Mouse (Mus musculus): Measurements from ENCODE around the gene Mrgprh. TPM values are rescaled to one million over a fixed set of nuclear protein-coding genes. Genes with fewer than 3 reads are reported as not detected.
A peak's percentile ranks its signal among the peaks of the same experiment; 100 is the strongest.
"Not testable (repeated sequence)": the region's sequence is repeated elsewhere in the genome, so short reads cannot be mapped to it uniquely, and the experiment has no call there.

Gene Mrgprh
- total RNA-seq, 2 experiments from 2014 or later: not detected

DNA sequence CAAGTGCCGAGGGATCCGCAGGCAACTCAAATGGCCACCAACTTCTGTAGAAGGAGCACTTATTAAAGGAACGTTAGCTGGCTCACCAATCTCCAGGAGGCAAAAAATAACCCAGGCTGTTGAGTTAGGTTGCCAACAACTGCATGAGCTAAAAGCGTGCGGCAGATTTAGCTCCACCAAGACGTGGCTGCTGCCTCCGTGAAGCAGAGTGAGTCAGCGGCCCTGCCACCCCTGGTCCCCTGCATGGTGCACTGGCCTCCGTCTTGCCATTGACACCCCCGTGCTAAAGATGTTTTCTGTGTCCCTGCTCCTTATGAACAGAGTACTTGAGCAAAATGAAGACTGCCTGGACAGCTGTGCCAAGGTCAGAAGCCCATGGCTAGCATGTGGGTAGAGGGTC lies 9.0 kb upstream of the Mrgprh start:
- DNase-seq: no peak
- intact Hi-C loops (cut with DNase I): no loop called here

DNA sequence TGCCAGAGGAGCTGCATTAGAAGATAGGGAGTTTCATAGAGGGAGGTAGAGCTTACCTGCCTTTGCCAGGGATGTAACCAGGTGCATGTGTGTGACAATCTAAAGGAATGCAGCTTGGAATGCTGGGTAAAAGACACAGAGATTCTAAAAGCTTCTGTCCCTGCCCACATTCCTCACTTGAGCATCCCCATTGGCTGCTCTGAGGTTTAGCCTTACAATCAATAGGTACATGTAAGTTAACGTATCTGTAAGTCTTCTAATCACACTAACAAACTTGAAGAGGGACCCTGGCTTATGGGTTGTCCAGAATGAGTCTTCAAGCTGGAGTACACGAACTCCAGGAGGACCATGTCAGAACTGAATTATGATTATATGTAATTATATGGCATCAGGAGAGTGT lies 7.8 kb upstream of the Mrgprh start, which contains the start of gene Mas1:
Gene Mas1 (minus strand): TSS at position 101 of the 400 bp plus-strand sequence.
- no peak for DNase-seq
- intact Hi-C loops (cut with DNase I): no loop called here

DNA sequence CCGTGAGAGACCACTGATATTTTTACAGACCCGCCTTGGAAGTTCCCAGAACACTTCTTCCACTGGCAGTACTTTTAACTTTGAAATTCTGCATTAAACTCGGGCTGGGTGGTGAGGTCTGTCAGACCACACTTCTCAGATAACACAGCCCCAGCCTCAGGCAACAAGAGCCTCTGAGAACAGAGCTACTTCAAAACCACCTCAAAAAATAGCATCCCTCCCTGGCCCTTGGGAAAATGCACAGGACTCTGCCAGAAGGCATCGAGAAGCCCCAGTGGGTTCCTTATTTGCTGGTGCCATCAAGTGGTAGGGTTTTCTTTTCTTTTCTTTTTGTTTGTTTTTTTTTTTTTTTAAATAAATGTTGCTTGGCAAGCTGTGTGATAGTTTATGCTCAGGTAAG lies 7.2 kb upstream of the Mrgprh start:
- intact Hi-C loops (cut with DNase I): no loop called here
- no peak for DNase-seq

DNA sequence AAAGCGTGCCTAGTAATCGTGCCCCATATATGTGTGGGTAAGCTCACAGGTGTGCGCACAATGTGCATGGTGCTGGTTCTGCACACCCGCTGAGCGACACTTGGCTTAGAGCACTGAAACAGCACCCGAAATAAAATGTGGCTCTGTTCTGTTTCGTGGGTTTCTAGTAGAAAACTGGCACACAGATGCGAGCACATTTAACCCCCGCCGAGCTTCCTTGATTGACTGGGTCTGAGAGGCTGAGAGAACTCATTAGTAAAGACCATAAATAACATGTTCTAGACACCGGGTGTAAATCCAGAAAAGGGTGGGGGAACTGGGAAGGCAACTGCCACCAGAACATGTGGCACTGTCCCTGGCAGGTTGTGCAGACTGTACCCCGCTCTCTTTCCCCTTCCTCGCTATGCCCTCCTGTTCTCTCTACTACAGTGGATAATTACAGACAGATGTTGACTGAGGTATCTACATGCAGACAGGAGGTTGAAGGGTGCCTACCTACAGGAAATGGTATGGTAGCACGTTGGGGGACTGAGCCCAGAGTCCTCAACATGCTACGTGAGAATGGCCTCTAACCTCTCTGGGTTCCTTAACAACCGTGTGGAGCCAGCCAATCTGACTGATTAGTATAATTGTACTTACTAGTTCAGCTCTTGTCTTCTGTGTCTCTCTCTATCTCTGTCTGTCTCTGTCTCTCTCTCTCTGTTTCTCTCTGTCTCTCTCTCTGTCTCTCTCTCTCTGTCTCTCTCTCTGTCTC lies 3.4 kb upstream of the Mrgprh start:
- intact Hi-C loops (cut with DNase I): no loop called here
- DNase-seq: no peak

DNA sequence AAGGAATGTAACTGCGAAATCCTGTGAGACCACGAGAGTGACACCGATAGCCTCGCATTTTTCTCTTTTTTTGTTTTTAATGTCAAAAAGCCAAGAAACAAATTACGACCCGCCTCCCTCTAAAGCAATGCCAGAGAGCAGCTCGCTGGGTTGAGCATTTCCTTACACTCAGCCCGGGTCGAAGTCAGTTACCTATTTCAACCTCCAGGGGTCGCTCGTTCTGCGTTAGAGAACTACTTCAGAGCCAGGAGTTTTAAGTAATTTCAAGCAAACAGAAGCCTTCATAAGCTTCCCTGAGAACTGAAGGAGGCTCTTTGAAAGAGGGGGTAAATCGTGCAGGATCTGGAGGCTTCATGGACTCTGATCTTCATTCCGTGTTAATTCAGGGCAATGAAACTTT lies 4.3 kb downstream of the Mrgprh start:
- intact Hi-C loops (cut with DNase I): no loop called here
- peak; percentile 74 for DNase-seq

DNA sequence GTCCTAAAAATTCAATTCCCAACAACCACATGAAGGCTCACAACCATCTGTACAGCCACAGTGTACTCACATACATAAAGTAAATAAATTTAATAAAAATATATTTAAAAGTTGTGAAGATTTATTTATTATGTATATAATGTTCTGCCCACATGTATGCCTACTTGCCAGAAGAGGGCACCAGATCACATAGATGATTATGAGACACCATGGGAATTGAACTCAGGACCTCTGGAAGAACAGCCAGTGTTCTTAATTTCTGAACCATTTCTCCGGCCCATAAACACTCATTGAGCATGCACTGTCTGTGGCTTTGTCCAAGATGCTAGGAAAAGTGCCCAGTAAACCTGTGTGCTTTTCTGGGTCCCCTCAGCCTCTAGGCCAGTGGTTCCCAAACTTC lies 5.4 kb downstream of the Mrgprh start:
- intact Hi-C loops (cut with DNase I): no loop called here
- DNase-seq: no peak

DNA sequence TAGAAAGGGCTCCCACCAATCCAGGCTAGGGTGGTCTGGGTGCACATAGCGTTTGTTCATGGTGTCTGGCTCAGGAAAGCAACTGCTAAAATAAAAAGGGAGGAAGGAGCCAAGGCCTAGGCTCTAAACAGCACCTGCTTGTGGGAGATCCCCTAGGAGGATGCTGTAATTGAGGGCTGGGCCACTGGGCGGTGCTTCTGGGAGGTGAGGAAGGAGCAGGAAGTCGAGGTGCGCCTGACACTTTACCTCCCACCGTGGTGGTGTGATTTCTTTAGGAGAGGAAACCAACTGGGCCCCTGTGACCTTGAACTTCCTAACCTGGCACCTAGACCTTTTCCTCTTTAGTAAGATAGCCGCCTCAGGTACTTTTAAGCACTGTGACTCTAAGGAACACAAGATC lies 10.8 kb downstream of the Mrgprh start:
- DNase-seq: no peak

DNA sequence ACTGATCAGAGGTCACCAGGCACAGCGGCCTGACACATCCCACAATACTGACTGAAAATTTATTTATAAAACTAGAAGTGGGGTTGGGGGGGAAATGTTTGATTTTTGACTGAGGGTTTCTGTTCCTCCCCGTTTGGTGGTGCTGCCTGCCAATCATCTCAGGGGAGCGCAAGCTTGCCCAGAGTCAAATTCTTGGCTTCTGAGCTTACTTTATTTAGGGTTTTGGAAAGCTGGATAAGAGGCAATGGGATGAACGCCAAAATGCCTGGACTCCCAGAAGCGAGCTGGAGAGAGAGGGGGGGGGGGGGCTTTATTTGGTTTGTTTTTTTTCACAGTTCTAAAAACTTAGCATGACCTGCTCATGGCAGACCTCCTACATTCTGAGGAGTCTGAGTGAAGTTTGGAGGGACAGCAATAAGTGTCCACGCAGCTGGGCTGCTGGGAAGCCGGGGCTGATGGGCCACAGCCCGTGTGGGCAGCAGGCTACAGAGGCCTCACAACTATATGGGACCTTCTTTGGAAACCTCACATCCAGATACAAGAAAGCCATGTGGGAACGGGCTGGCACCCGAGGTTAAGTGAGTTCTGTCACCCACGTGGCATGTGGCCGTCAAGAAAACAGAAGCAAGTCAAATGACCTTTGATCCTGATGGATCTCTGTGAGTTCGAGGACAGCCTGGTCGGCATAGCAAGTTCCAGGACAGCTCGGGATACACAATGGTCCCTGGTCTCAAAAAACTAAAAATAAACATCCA lies 11.4 kb downstream of the Mrgprh start:
- DNase-seq: peak; percentile 18
- intact Hi-C loops (cut with DNase I): no loop called here

More for the DNA sequence above, 10.8 kb downstream of the Mrgprh start:
- intact Hi-C loops (cut with DNase I): no loop called here

DNA sequence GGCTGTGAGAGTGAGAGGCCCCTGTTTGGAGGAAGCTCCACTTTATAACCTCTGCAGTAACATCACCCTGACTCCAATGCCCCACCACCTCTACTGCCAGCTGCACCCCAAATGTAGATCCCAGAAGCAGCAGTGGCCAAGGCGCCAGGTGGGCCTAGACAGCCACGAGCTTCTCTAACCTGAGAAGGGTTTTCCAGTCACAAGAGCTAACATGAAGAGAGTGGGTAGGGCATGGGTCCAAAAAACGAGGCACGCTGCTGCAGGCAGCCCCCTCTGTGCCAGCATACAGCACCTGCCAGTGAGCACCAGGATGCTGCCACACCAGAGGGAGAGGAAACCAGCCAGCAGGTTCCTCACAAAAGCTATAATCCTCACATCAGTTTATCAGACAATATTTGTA lies 15.2 kb downstream of the Mrgprh start:
- DNase-seq: peak; percentile 36
- intact Hi-C loops (cut with DNase I): no loop called here

DNA sequence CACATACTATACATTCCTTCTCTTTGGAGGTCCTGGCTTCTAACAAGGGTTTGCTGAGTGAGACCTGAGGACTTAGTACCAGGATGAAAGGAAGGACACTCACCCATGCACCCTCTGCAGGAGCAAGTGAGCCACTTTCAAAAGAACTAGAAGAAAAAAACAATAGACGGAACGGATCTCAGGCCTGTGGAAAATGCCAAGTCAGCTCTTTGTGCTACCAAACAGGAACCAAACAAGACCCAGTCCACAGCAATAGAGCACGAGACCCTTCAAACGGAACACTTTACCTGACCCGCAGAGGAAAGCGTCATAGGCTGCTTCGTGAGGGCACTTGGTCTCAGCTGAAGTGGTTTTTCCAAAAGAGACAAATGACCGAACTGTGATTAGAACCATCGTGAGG lies 16.2 kb downstream of the Mrgprh start:
- intact Hi-C loops (cut with DNase I): no loop called here
- DNase-seq: no peak

DNA sequence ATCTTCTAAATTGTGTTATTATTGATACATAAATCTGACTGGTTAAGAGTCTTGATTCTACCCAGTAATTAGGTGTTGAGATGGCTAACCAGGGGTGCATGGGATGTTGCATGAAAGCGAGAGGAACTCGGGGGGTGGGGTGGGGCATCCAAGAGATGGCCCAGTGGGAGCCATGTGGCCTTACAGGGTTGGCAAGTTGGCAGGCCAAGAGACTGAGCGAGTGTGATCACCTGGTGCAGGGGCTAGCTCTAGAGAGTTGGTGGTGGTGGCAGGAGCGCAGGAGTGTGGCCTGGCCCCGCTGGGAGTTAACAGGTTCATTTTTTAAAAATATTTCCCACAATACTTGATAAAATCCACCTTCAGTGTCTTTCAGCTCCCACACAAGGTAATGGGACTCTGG lies 21.8 kb downstream of the Mrgprh start:
- intact Hi-C loops (cut with DNase I): no loop called here

DNA sequence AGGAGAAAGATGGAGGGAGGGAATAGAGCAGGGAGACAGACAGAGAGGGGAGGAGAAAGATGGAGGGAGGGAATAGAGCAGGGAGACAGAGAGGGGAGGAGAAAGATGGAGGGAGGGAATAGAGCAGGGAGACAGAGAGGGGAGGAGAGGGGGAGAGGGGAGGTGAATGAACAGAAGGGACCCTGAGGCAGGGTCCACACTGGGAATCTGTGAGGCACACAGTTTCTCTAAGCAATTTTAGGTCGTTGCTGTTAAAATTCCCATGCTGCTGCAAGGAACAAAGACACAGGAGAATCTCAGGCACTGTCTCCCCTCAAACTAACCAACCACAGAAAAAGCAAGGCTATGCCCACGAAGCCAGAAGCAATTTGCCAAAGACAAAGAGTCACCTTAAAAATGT lies 22.8 kb downstream of the Mrgprh start:
- DNase-seq; intact Hi-C loops (cut with DNase I): not testable (repeated sequence)

More for the DNA sequence above, 21.8 kb downstream of the Mrgprh start:
- DNase-seq: no peak

DNA sequence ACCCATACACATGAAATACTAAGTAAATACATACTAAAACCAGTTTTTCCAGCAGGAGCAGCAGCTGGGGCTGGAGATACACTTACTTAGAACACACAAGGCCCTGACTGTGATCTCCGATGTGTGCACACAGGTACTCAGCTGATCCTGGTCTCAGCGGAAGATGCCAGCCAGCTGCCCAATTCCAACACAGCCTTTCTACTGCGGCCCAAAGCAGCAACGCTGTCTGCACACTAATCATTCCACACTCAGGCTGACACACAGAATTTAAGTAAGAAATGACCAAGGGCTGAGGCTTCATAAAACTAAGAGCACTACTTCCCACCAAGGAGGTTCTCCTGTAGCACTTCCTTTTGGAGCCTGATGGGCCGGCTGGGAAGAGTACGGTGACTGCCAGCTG lies 26.5 kb downstream of the Mrgprh start:
- intact Hi-C loops (cut with DNase I): no loop called here
- DNase-seq: no peak

DNA sequence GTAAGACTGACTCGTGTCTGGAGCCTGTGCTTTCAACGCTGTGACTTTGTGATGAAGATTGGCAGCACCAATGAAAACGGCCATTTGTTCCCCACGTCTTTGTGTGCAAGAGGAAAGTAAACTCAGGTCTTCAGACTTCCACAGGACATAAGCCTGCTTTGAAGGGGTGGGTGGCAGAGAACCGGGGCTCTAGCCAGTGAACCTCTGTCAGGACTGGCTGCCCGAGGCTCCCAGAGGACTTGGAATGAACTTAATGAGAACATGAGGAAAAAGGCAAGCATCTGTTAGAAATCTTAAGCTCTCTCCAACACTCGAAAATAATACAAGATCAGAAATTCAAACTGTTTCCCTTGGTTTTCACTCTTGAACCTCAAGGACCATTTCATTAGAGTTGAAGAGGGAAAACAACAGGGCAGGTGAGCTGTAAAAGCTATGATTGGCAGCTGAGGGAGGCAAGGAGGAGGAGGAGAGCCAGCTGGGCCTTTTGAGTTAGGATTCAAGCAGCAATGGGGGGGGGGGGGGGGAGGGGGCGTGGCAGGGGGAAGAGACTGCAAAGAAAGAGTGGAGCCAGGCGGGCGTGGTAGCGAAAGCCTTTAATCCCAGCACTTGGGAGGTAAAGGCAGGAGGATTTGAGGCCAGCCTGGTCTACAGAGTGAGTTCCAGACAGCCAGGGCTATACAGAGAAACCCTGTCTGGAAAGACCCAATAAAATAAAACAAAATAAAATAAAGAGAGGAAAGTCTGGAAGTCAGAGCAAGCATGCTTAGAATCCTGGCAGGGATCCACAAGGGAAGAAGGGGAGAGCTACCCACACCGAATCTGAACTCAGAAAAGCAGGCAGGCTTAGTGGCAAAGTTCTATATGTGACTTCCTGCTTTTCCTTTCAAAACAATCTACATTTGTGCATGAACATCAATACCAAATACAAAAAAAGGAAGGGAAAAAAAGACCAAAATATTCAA lies 27.8 kb downstream of the Mrgprh start:
- intact Hi-C loops (cut with DNase I): no loop called here

DNA sequence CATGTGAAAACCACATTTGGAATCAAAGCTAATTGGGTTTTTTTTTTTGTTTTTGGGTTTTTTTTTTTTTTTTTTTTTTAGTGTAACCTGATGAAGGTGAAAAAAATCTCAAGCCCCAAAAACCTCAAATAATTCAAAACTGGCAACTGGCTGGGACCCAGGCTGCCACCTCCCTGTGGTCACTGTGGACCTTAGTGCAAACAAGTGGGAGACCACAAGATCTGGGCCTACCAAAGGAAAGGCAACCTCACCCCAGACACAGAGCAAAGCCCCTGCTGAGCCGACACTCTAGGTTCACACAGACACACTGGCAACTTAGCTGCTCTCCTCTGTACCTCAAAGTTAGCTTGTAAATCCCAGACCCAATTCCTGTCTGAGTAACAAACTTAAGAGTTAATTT lies 28.5 kb downstream of the Mrgprh start:
- intact Hi-C loops (cut with DNase I): no loop called here
- no peak for DNase-seq

More for the DNA sequence above, 27.8 kb downstream of the Mrgprh start:
- no peak for DNase-seq

DNA sequence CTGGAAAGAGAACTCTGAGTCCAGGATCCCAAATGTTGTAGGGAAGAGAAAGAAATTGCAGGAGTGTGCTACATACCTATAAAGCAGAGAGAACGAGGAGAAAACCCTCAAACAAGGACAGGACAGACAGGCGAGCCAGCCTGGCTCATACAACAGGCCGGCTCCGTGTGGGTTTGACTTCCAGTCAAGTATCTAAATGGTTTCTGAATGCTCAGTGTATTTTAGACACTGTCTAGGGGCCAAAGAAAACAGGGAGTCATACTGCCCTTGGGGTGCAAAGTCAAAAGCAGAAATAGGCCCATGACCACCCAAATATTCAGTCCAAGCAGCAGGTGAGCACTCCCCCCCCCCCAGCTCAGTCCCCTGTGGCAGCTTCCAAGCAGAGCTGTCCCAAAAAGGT lies 30.0 kb downstream of the Mrgprh start:
- intact Hi-C loops (cut with DNase I): no loop called here
- DNase-seq: no peak

DNA sequence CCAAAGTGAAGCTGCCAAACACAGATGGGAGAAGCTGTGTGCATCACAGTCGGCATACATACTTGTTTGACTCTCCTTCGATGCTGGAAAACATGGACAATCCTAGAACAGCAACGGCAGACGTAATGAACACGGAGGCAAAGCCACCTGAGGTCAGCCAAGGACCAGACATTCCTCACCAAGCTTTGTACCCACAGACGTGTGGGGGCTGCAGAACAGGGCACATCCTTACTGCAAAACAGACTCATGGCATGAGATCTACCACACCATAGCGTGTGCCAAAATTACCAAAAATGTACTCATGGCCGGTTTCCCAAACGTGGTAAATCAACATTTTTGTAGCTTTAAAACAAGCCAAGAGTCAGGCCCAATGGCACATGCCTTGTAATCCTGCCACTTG lies 30.6 kb downstream of the Mrgprh start:
- intact Hi-C loops (cut with DNase I): no loop called here
- DNase-seq: no peak

DNA sequence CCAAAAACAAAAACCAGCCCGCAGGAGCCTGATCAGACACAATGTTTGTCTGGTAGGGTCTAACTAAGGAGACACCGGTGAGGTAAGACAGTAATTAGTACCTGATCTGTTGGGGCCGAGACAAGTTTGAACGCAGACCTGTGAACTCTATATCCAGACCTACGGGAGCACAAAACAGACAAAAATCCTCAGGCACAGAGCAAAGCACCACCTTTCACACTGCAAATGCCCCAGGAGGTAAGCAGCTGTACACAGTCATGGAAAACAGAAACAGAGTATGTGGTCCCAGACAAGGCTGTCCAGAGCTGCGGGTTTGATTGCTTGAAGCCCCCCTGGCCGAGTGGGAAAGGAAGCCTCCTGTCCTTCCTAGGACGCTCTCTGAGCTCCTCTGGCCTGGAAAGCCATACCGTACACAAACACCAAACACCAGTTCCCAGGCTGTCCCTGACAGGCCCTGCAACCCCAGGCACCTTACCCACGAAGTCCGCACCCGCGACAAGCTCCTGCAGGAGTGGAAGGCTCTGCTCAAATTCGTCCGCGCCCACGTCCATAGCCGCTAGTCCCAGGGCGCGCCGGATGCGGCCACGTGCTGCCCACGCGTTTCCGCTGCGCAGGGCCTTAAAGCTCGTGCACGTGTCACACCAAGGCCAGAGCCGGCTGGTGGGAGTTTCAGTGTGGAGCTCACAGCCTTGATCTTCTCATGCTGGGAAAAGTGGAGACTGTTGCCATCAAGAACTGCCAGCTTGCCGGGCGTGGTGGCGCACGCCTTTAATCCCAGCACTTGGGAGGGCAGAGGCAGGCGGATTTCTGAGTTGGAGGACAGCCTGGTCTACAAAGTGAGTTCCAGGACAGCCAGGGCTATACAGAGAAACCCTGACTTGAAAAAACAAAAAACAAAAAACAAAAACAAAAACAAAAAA lies 33.8 kb downstream of the Mrgprh start, which contains the start of gene Pnldc1:
Gene Pnldc1 (minus strand): TSS at position 870 of the 920 bp plus-strand sequence.
- DNase-seq: no peak
- intact Hi-C loops (cut with DNase I): no loop called here

DNA sequence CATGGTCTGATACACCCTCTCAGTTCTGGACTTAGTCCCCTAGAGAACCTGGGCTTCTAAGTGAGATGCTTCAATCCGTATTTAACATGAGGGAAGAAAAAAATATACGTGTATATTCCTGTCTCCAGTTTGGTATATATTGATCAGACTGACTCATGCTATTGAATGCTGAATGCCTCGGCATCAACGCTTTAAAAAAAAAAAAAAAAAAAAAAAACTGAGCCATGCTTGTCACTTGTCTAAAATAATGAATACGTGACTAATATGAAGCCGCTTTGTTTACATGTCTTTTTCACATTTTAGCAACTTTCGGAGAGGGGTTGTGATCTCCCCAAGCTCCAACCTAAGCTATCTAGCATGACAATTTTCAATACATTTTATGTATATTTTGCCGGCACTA lies 34.6 kb downstream of the Mrgprh start:
- intact Hi-C loops (cut with DNase I): no loop called here
- no peak for DNase-seq

DNA sequence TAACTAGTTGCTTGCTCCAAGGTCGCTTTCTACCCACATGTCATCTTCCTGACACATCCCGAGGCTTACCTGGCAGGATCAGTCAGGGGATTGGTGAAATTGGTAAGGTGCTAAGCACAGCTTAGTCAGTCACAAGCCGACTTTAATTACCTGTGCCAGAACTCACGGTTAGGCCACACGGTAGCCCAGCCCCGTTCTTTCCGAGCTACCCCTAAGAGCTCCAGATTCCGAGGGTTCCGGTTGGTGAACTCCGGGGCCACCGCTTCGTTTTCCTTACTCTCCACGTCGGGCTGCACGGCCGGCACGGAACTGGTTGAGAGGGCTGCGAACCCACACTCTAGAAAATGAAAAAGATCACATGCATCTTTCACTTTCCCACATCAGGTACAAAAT lies 39.6 kb downstream of the Mrgprh start, which contains the start of gene Tcp1:
Gene Tcp1 (plus strand): TSS at position 214 of the 393 bp plus-strand sequence.
- intact Hi-C loops (cut with DNase I): no loop called here
- no peak for DNase-seq

Measured in left cerebral cortex, postnatal 4 days (tissue).